Mouse (Mus musculus): ENCODE measurements around the gene Rab15. TPM values are rescaled to one million over a fixed set of nuclear protein-coding genes. Genes with fewer than 3 reads are reported as not detected.
A peak's percentile ranks its signal among the peaks of the same experiment; 100 is the strongest.
"Not testable (repeated sequence)": the region's sequence is repeated elsewhere in the genome, so short reads cannot be mapped to it uniquely, and the experiment has no call there.

The Rab15 gene
- polyA plus RNA-seq, 1 experiment from 2014 or later, result 39.8 TPM

DNA sequence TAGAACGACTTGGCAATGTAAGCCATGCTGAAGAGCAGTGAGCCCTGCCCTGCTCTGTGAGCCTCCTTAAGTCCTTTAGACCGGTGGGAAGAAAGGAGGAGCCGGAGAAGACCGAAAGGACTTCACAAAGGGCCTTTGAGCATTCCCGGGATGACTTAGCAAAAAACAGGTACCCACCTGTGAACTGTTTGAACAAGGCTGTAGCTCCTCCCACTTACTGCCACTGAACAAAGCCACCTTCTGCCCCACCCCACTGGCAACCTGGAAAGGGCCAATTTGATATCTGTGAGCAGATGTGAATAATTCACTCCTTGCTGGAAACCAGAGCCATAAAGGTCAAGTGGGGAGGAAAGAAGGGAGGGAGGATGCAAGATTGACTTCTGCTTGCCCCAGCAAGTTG lies 27.4 kb downstream of the Rab15 start, which contains the start of gene Gpx2:
Gene Gpx2, minus strand, starts transcription at position 205 of the 400 bp plus-strand sequence.
- H3K4me3 ChIP-seq, result no peak within 1 kb of the TSS

DNA sequence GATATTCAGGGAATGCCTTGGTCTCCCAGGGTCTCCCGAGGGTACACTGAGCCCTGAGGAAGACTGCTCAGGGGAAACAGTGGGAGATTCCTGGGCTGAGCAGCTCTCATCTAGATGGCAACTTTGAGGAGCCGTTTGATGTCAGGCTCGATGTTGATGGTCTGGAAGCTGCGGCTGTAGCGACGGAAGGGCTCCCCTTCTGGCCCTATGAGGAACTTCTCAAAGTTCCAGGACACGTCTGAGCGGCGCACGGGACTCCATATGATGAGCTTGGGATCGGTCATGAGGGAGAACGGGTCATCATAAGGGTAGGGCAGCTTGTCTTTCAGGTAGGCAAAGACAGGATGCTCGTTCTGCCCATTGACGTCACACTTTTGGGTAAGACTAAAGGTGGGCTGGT lies 30.2 kb downstream of the Rab15 start:
- H3K4me1 ChIP-seq, result peaks cover 15% of the 10 kb centered on the region
- H3K27ac ChIP-seq; H3K4me2 ChIP-seq; H3K27me3 ChIP-seq; H3K9me3 ChIP-seq; ATAC-seq (ENCODE audit: borderline replicate concordance, extremely low read depth, low FRiP score, low TSS enrichment); H3K9ac ChIP-seq; H3K36me3 ChIP-seq; H3K4me3 ChIP-seq: not testable (repeated sequence)
- 52% methylated on average over 14 of the region's 14 CpGs for WGBS

More for the DNA sequence above, 27.4 kb downstream of the Rab15 start, which contains the start of gene Gpx2:
- ATAC-seq (ENCODE audit: borderline replicate concordance, extremely low read depth, low FRiP score, low TSS enrichment), result no peak
- no peaks in the 10 kb centered on the region for H3K9me3 ChIP-seq
- H3K9ac ChIP-seq, result no peak within 1 kb of the TSS
- no peak within 1 kb of the TSS for H3K27ac ChIP-seq
- H3K4me1 ChIP-seq, result peaks cover 18% of the 10 kb centered on the region
- no peaks in the 10 kb centered on the region for H3K27me3 ChIP-seq
- no peaks in the 10 kb centered on the region for H3K36me3 ChIP-seq
- 57% methylated on average over 5 of the region's 5 CpGs for WGBS
- H3K4me2 ChIP-seq, result peak within 1 kb of the TSS; percentile 5; the same call in 1 of the 2 replicates

DNA sequence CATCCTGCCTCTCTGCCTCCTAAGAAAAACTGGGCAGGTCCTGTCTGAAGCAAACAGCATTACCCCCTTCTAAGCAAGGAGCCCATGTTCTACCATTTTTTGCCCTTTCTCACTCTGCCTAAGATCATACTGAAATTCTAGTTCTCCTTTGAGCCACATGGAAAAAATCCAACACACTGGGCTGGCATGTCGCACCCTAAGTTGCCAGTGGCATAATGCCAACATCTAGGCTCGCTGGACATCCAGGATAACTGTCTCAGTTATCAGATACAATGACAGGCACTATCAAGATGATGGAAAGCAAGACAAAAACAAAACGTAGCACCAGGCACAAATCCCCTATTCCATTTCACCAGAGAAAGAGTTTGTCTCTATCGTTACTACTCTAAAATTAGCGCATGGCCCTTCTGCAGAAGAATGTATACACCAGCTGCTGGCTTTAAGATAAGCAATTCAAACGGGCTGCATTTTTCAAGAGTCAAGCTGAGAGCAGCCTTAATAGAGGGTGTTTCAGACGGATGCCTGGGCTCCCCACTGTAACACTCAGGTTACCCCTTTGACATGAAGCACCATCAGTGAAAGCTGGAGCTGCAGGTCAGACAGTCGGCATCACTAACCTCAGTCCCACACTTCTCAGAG lies 32.1 kb downstream of the Rab15 start:
- Histone ChIP-seq H3K36me3 (no peaks in the 10 kb centered on the region), H3K4me3 (no peak overlapping the region), H3K4me1 (peaks cover 15% of the 10 kb centered on the region), H3K4me2 (no peak overlapping the region), H3K27ac (no peak overlapping the region), H3K9me3 (no peaks in the 10 kb centered on the region), H3K27me3 (no peaks in the 10 kb centered on the region), H3K9ac (no peak overlapping the region)
- 7% methylated on average over 8 of the region's 8 CpGs for WGBS
- ATAC-seq (ENCODE audit: borderline replicate concordance, extremely low read depth, low FRiP score, low TSS enrichment), result peak; percentile 59; the same call in 1 of the 2 replicates

DNA sequence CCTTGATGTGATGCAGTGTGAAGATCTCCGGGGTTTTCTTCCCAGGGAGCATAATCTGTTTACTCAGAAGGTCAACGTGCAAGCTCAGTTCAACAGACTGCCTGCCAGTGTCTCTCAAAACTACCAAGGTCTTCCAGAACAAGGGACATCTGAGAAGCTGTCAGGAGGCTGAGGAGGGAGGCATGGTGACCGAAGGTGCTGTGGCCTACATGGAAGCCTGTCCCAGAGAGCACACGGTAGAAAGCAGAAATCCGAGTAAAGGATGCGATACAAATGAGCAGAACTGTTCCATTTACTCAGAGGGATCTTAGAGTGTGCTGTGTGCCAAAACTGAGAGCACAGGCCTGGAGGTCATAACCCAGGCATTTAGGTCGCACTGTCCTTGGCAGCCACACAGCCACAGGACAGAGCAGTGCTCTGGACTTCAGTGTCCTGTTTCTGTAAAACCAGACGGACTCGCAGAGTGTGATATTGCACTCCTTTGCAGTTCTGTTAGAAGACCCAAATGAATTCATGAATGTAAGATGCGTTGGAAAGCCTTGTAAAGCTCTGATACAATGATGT lies 38.6 kb downstream of the Rab15 start:
- Histone ChIP-seq H3K27me3 (no peaks in the 10 kb centered on the region), H3K4me1 (no peaks in the 10 kb centered on the region), H3K4me2 (no peak overlapping the region), H3K9me3 (no peaks in the 10 kb centered on the region), H3K9ac (no peak overlapping the region), H3K36me3 (no peaks in the 10 kb centered on the region), H3K27ac (no peak overlapping the region), H3K4me3 (no peak overlapping the region)
- ATAC-seq (ENCODE audit: borderline replicate concordance, extremely low read depth, low FRiP score, low TSS enrichment), result no peak
- WGBS, result 58% methylated on average over 10 of the region's 10 CpGs

DNA sequence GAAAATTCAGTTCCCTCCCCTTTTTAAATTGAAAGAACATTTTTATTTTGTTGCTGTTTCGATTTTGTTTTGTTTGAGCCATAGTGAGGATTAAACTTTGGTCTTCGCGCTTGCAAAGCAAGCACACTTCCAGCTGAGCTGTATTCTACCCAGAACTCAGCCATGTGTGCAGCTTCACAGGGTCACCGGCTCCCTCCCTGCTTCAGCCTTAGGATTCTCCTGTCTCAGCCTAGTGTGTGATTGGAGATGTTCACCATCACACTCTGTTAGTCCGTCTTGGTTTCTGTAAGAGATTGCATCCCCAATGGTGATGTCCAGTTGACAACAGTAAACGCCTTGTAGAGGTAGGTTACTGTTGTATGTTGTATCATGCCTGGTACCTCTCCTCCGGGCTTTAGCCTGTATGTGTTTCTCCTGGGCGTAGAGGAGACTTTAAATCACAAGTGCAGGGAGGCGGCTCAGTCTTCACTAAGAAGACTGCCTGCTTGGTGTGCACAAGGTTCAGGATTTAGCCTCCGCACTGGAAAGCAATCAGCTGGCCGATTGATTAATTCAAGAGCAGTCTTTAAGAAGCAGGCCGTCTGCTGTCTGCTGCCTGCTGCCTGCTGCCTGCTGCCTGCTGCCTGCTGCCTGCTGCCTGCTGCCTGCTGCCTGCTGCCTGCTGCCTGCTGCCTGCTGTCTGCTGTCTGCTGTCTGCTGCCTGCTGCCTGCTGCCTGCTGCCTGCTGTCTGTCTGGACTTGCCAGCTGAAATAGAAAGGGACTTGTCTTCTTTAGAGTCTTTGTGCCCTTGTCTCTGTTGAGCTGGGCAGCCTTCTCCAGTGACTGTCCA lies 41.9 kb downstream of the Rab15 start:
- 78% methylated on average over 12 of the region's 12 CpGs for WGBS
- Histone ChIP-seq H3K27me3 (no peaks in the 10 kb centered on the region), H3K36me3 (peaks cover 5% of the 10 kb centered on the region; the same call in 1 of the 2 replicates), H3K9ac (no peak overlapping the region), H3K9me3 (no peaks in the 10 kb centered on the region), H3K27ac (no peak overlapping the region), H3K4me3 (no peak overlapping the region), H3K4me2 (no peak overlapping the region), H3K4me1 (no peaks in the 10 kb centered on the region)
- ATAC-seq (ENCODE audit: borderline replicate concordance, extremely low read depth, low FRiP score, low TSS enrichment), result no peak

DNA sequence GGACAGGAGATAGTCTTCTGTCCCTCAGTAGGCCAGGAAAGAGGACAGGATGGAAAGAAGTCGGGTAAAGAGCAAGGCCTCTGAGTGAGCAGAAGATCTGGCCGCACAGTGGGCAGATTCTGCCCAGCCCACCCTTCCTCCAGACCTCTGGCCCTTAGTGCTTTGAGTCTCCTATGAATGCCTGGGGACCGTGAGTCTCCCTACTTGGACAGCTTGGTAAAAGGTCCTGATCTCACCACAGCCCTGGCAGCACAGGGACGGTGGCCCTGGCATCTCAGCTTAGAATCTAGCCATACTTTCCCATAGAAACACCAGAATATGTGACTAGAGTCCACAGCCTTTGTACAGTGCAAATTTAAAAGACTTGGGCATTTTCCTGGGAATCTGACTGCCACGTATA lies 42.8 kb downstream of the Rab15 start:
- no peak overlapping the region for H3K4me2 ChIP-seq
- H3K9ac ChIP-seq, result no peak overlapping the region
- no peak overlapping the region for H3K27ac ChIP-seq
- H3K27me3 ChIP-seq, result no peaks in the 10 kb centered on the region
- peaks cover 5% of the 10 kb centered on the region; the same call in 1 of the 2 replicates for H3K36me3 ChIP-seq
- no peak overlapping the region for H3K4me3 ChIP-seq
- no peaks in the 10 kb centered on the region for H3K4me1 ChIP-seq
- 81% methylated on average over 5 of the region's 5 CpGs for WGBS
- H3K9me3 ChIP-seq, result no peaks in the 10 kb centered on the region
- ATAC-seq (ENCODE audit: borderline replicate concordance, extremely low read depth, low FRiP score, low TSS enrichment), result no peak

DNA sequence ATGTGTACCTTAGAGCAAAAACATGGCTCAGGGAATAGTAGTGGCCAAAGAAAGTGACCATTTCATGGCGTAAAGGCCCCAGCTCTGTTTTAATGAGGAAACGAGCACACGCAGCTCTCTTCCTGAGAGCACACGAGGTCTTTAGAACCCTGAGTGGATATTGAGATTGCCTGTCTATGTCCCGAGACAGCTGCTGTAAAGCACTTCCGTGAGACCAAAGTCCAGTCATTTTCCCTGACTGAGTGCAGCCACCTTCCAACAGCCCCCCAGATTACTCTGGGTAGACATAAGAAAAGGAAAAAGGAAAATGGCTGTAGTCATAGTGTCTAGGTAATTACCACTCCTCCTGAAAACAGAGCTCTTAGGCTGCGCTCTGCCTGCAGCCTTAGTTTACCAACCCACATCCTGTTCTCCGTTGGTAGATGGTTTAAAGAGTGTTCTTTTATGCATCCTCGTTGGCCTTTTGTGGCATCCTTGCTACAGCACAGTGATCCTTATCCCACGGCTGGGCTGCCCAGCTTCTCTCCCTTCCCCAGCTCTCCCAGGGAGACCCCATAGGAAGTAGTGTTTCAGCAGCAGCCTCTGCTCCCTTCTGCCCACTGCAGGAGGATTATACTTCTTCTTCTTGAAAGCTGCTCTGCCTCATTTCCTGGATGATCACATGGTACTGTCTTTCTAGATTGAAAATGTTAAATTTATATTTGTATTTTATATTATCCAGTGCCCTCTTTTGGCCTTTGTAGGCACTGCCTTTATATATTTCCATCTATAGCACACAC lies 44.2 kb downstream of the Rab15 start:
- Histone ChIP-seq H3K9ac (no peak overlapping the region), H3K27ac (no peak overlapping the region), H3K4me2 (no peak overlapping the region), H3K4me3 (no peak overlapping the region), H3K9me3 (no peaks in the 10 kb centered on the region), H3K4me1 (no peaks in the 10 kb centered on the region), H3K36me3 (peaks cover 5% of the 10 kb centered on the region; the same call in 1 of the 2 replicates), H3K27me3 (no peaks in the 10 kb centered on the region)
- 83% methylated on average over 10 of the region's 10 CpGs for WGBS
- ATAC-seq (ENCODE audit: borderline replicate concordance, extremely low read depth, low FRiP score, low TSS enrichment), result no peak

DNA sequence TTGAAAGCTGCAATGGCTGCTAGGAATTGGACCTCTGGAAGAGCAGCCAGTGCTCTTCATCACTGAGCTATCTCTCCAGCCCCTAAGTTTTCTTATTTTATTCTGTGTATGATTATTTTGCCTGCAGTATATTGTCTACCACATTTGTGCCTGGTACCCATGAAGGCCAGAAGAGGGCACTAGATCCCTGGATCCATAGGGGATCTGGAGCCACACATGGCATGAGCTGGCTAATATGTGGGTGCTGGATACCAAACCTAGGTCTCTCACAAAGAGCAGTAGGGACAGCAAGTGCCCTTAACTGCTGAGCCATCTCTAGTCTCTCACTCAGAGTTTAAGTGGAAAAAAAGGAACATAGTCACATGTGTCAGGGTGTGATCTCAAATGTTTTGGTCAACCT lies 44.9 kb downstream of the Rab15 start:
- Histone ChIP-seq H3K9me3 (no peaks in the 10 kb centered on the region), H3K27ac (no peak overlapping the region), H3K4me2 (no peak overlapping the region), H3K4me1 (no peaks in the 10 kb centered on the region), H3K36me3 (peaks cover 5% of the 10 kb centered on the region; the same call in 1 of the 2 replicates), H3K4me3 (no peak overlapping the region), H3K9ac (no peak overlapping the region), H3K27me3 (no peaks in the 10 kb centered on the region)
- no peak for ATAC-seq (ENCODE audit: borderline replicate concordance, extremely low read depth, low FRiP score, low TSS enrichment)

DNA sequence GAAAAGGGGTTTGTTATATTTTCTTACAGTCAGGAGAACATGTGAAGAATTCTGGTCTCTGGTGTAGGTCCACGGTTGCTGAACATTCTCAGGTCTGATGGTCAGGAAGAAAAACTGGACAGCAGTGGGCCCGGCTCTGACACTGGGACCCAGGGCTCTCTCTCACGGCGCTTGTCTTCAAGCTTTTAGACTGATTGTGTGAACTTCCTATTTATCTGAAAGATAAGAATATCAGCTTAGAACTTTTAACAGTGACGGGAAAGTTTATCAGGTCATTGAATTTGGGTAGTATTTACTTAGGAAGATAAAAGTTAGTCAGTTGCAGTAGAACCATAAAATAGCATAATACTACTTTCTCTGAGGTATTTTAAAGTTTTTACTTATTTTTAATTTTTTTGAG lies 45.8 kb downstream of the Rab15 start:
- no peaks in the 10 kb centered on the region for H3K27me3 ChIP-seq
- H3K9me3 ChIP-seq, result no peaks in the 10 kb centered on the region
- H3K36me3 ChIP-seq, result peaks cover 5% of the 10 kb centered on the region; the same call in 1 of the 2 replicates
- 50% methylated on average over 5 of the region's 5 CpGs for WGBS
- no peak for ATAC-seq (ENCODE audit: borderline replicate concordance, extremely low read depth, low FRiP score, low TSS enrichment)
- no peak overlapping the region for H3K27ac ChIP-seq
- no peaks in the 10 kb centered on the region for H3K4me1 ChIP-seq
- H3K4me3 ChIP-seq, result no peak overlapping the region
- H3K9ac ChIP-seq, result no peak overlapping the region
- H3K4me2 ChIP-seq, result no peak overlapping the region

DNA sequence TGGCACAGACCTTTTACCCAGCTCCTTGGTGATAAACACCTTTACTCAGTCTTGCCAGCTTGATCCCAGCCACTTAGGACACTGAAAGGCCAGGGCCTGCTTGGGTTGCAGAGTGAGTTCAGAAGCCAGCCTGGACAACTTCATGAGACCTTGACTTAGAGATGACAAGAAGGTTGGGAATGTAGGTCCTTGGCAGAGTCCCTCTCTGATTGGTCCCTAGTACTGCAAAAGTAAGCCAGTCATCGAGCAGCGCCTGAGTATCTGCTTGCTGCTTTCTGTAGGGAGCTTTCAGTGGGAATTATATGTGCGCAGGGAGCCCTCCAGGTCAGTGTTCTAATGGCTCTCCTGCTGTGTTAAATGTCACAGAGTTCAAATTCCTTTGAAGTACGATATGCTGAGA lies 47.6 kb downstream of the Rab15 start:
- Histone ChIP-seq H3K4me1 (no peaks in the 10 kb centered on the region), H3K36me3 (peaks cover 5% of the 10 kb centered on the region; the same call in 1 of the 2 replicates), H3K27me3 (no peaks in the 10 kb centered on the region), H3K9ac (no peak overlapping the region), H3K4me3 (no peak overlapping the region), H3K9me3 (no peaks in the 10 kb centered on the region), H3K4me2 (no peak overlapping the region), H3K27ac (no peak overlapping the region)
- ATAC-seq (ENCODE audit: borderline replicate concordance, extremely low read depth, low FRiP score, low TSS enrichment), result no peak
- WGBS, result 50% methylated on average over 4 of the region's 4 CpGs

DNA sequence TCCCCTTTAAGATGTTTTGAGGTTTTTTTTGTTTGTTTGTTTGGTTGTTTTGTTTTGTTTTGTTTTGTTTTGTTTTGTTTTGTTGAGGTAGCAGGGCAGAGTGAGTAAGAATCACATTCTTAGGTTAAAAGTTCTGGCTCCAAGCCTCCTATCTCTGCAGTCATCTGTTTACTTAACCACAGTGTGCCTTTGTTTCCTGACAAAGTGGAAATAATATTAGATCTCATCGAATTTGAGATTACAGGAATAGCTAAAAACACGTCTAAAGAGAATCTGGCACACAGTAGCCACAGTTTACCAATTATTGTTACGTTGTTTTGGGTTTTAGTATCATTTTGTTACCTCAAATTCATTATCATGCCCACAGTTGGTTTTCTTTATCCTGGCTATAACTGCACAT lies 48.1 kb downstream of the Rab15 start:
- 57% methylated on average over 3 of the region's 3 CpGs for WGBS
- Histone ChIP-seq H3K4me3 (no peak overlapping the region), H3K27ac (no peak overlapping the region), H3K4me1 (no peaks in the 10 kb centered on the region), H3K4me2 (no peak overlapping the region), H3K9ac (no peak overlapping the region), H3K36me3 (peaks cover 5% of the 10 kb centered on the region; the same call in 1 of the 2 replicates), H3K9me3 (no peaks in the 10 kb centered on the region), H3K27me3 (no peaks in the 10 kb centered on the region)
- no peak for ATAC-seq (ENCODE audit: borderline replicate concordance, extremely low read depth, low FRiP score, low TSS enrichment)

Measured in lung, embryonic 15.5 days (tissue).